Mouse (Mus musculus) CH12.LX (cell line): ENCODE results near the gene Anks1b. TPM values are rescaled to one million over a fixed set of nuclear protein-coding genes. Genes with fewer than 3 reads are reported as not detected.

ENCODE experiments used
- DNase-seq: peaks from one replicate; pipeline ENCODE4 v3.0.0-alpha.2; 2013; ENCODE audit errors: extremely low read depth
- H3K27ac ChIP-seq: 2 replicates; pipeline ENCODE4 v1.5.1; 2012; ENCODE audit warnings: low read depth, mild to moderate bottlenecking, control low read depth, moderate library complexity; ENCODE audit not compliant: insufficient read depth
- H3K27me3 ChIP-seq: replicated peaks from 2 replicates; pipeline ENCODE3; 2012; ENCODE audit warnings: inconsistent platforms
- H3K36me3 ChIP-seq, 2 experiments: replicated peaks in 1 of 2; 2 replicates each; pipeline versions ENCODE3 to v1.6.1; 2012; ENCODE audit warnings: inconsistent platforms in 1 of 2, low read length in 1 of 2, mild to moderate bottlenecking in 1 of 2, mixed read lengths in 1 of 2, moderate library complexity in 1 of 2; ENCODE audit not compliant: control insufficient read depth in 1 of 2, insufficient read depth in 1 of 2
- H3K4me1 ChIP-seq, 2 experiments: 2 replicates each; pipeline ENCODE4 v1.6.1; 2012; ENCODE audit warnings: inconsistent platforms in 1 of 2, moderate library complexity in 1 of 2; ENCODE audit not compliant: insufficient read depth in 2 of 2, control insufficient read depth in 1 of 2
- H3K4me2 ChIP-seq: 2 replicates; pipeline ENCODE4 v1.6.1; 2012; ENCODE audit warnings: low read depth, mild to moderate bottlenecking, control low read depth; ENCODE audit not compliant: poor library complexity, insufficient read depth, severe bottlenecking
- H3K4me3 ChIP-seq, 3 experiments: fragments of 150-350 bp in 1 of 3; sonication (generic) in 1 of 3; replicated peaks in 1 of 3; 2 replicates each; pipeline versions ENCODE3 to v1.5.1; 2011 to 2012; ENCODE audit warnings: low read depth in 2 of 3, low read length in 2 of 3, mild to moderate bottlenecking in 2 of 3, moderate library complexity in 2 of 3, control low read depth in 1 of 3, improper control_type of control experiment in 1 of 3, inconsistent platforms in 1 of 3, mixed read lengths in 1 of 3; ENCODE audit not compliant: poor library complexity in 1 of 3
- H3K79me2 ChIP-seq: replicated peaks from 2 replicates; pipeline ENCODE4 v1.6.1; 2012; ENCODE audit warnings: mild to moderate bottlenecking, moderate library complexity; ENCODE audit not compliant: control insufficient read depth, poor library complexity, insufficient read depth, severe bottlenecking; ENCODE audit errors: extremely low read depth
- H3K9ac ChIP-seq: 2 replicates; pipeline ENCODE4 v1.6.1; 2012; ENCODE audit warnings: low read depth, mild to moderate bottlenecking, control low read depth, moderate library complexity; ENCODE audit not compliant: insufficient read depth
- H3K9me3 ChIP-seq: replicated peaks from 2 replicates; pipeline ENCODE3; 2012; ENCODE audit warnings: low read length, inconsistent platforms, mixed read lengths
- BHLHE40 ChIP-seq: IDR thresholded peaks from 2 replicates; pipeline ENCODE4 v1.6.1; 2011; ENCODE audit warnings: mild to moderate bottlenecking, low read depth, low read length, improper control_type of control experiment
- CHD1 ChIP-seq: IDR thresholded peaks from 2 replicates; pipeline ENCODE4 v1.6.1; 2012; ENCODE audit warnings: low read depth, low read length, improper control_type of control experiment, inconsistent platforms
- CHD2 ChIP-seq: IDR thresholded peaks from 2 replicates; pipeline ENCODE4 v1.6.1; 2011; ENCODE audit warnings: low read length, improper control_type of control experiment
- E2F4 ChIP-seq: IDR thresholded peaks from 2 replicates; pipeline ENCODE4 v1.6.1; 2011; ENCODE audit warnings: low read depth, low read length, improper control_type of control experiment; ENCODE audit not compliant: insufficient replicate concordance
- ELF1 ChIP-seq: IDR thresholded peaks from 2 replicates; pipeline ENCODE4 v1.6.1; 2014; ENCODE audit warnings: low read depth, mild to moderate bottlenecking, inconsistent platforms, low read length, improper control_type of control experiment
- ETS1 ChIP-seq: conservative IDR thresholded peaks from 2 replicates; pipeline ENCODE4 v1.6.1; 2012; ENCODE audit warnings: low read depth, mild to moderate bottlenecking, inconsistent platforms, low read length, improper control_type of control experiment, moderate library complexity
- GABPA ChIP-seq: IDR thresholded peaks from 2 replicates; pipeline ENCODE4 v1.6.1; 2012; ENCODE audit warnings: low read depth, low read length, improper control_type of control experiment, inconsistent platforms; ENCODE audit not compliant: insufficient replicate concordance
- IRF4 ChIP-seq: IDR thresholded peaks from 2 replicates; pipeline ENCODE4 v1.6.1; 2014; ENCODE audit warnings: low read depth, mild to moderate bottlenecking, inconsistent platforms, low read length, improper control_type of control experiment
- JUN ChIP-seq: IDR thresholded peaks from 2 replicates; pipeline ENCODE4 v1.6.1; 2011; ENCODE audit warnings: low read depth, mild to moderate bottlenecking, low read length, improper control_type of control experiment, moderate library complexity; ENCODE audit not compliant: insufficient read depth
- MEF2A ChIP-seq: IDR thresholded peaks from 2 replicates; pipeline ENCODE4 v1.6.1; 2014; ENCODE audit warnings: low read depth, mild to moderate bottlenecking, inconsistent platforms, low read length, improper control_type of control experiment, borderline replicate concordance
- MXI1 ChIP-seq: IDR thresholded peaks from 2 replicates; pipeline ENCODE4 v1.6.1; 2011; ENCODE audit warnings: mild to moderate bottlenecking, low read depth, low read length, improper control_type of control experiment
- MYC ChIP-seq: IDR thresholded peaks from 2 replicates; pipeline ENCODE4 v1.6.1; 2011; ENCODE audit warnings: low read depth, mild to moderate bottlenecking, improper control_type of control experiment, low read length
- POLR2A ChIP-seq: IDR thresholded peaks from 2 replicates; pipeline ENCODE4 v1.6.1; 2011; ENCODE audit warnings: low read depth, mild to moderate bottlenecking, improper control_type of control experiment, low read length
- POLR2AphosphoS2 ChIP-seq: IDR thresholded peaks from 2 replicates; pipeline ENCODE4 v1.6.1; 2011; ENCODE audit warnings: low read depth, low read length, improper control_type of control experiment
- RAD21 ChIP-seq: IDR thresholded peaks from 2 replicates; pipeline ENCODE4 v1.6.1; 2011; ENCODE audit warnings: low read depth, mild to moderate bottlenecking, low read length, improper control_type of control experiment, moderate library complexity
- TCF12 ChIP-seq: IDR thresholded peaks from 2 replicates; pipeline ENCODE4 v1.6.1; 2014; ENCODE audit warnings: low read depth, mild to moderate bottlenecking, inconsistent platforms, low read length, improper control_type of control experiment
- UBTF ChIP-seq: IDR thresholded peaks from 2 replicates; pipeline ENCODE4 v1.6.1; 2012; ENCODE audit warnings: low read depth, mild to moderate bottlenecking, inconsistent platforms, low read length, improper control_type of control experiment, moderate library complexity
- USF1 ChIP-seq: IDR thresholded peaks from 2 replicates; pipeline ENCODE4 v1.6.1; 2014; ENCODE audit warnings: low read depth, mild to moderate bottlenecking, inconsistent platforms, low read length, improper control_type of control experiment
- ZMIZ1 ChIP-seq: IDR thresholded peaks from 2 replicates; pipeline ENCODE4 v1.6.1; 2012; ENCODE audit warnings: low read depth, mild to moderate bottlenecking, inconsistent platforms, low read length, improper control_type of control experiment
- ZNF384 ChIP-seq: IDR thresholded peaks from 2 replicates; pipeline ENCODE4 v1.6.1; 2012; ENCODE audit warnings: low read depth, low read length, improper control_type of control experiment, inconsistent platforms
- dilution Hi-C: fragments of 300-500 bp; cut with MboI; formaldehyde crosslinking; loops from 2 replicates; pipeline ENCODE4 v1.14.3; 2020; ENCODE audit warnings: low sequenced_read_pairs; ENCODE audit not compliant: extremely low pct_unique_long_range_greater_than_20kb, extremely low pct_ligation_motif_present
- in situ Hi-C: fragments of 300-500 bp; cut with MboI; formaldehyde crosslinking; loops from 3 replicates; pipeline ENCODE4 v1.14.3; 2019; ENCODE audit warnings: low sequenced_read_pairs, low pct_ligation_motif_present, low pct_unique_long_range_greater_than_20kb, mixed read lengths
- polyA plus RNA-seq: library from polyadenylated mRNA; unstranded; fragments of >175 nt; gene quantifications from 2 replicates; pipeline ENCODE4 v1.2.1, GENCODE M21; 2012; ENCODE audit warnings: low read depth; ENCODE audit not compliant: insufficient read length
- total RNA-seq, 2 experiments: library from RNA; depleted of rRNA; stranded (reverse); fragments of 300-350 nt in 1 of 2; fragments of >200 nt in 1 of 2; gene quantifications; 2 replicates each; pipeline ENCODE4 v1.2.3; 2012 to 2014

The Anks1b gene
- total and polyA plus RNA-seq, 3 experiments: 0.17 TPM; not detected in 2

GRCm38 (mm10) chr10:90830591-90831287, 957.4 kb downstream of the Anks1b start:
- no peak for TF ChIP-seq E2F4
- no peak for TF ChIP-seq RAD21
- no peak for TF ChIP-seq POLR2A
- TF ChIP-seq MXI1: no peak
- TF ChIP-seq USF1: no peak
- no peak for TF ChIP-seq ELF1
- TF ChIP-seq JUN: no peak
- TF ChIP-seq MEF2A: no peak
- no peak for TF ChIP-seq MYC
- no peak for TF ChIP-seq ZMIZ1
- no peak for TF ChIP-seq GABPA
- no peak for TF ChIP-seq BHLHE40
- no peak for TF ChIP-seq IRF4
- TF ChIP-seq ZNF384: no peak
- H3K36me3 ChIP-seq: no peaks in the 10 kb centered on the region
- no peak for DNase-seq
- H3K4me3 ChIP-seq: no peak overlapping the region
- no peaks in the 10 kb centered on the region for H3K79me2 ChIP-seq
- H3K9ac ChIP-seq: no peak overlapping the region
- H3K4me1 ChIP-seq: peaks cover 0 to 5% of the 10 kb centered on the region in 2 experiments; a peak in 1 of 4 replicates
- in situ Hi-C loops (no loop called here), dilution Hi-C loops (no loop called here)
- no peak overlapping the region for H3K27ac ChIP-seq
- H3K27me3 ChIP-seq: no peaks in the 10 kb centered on the region
- H3K9me3 ChIP-seq: peaks cover 5% of the 10 kb centered on the region
- no peak overlapping the region for H3K4me2 ChIP-seq

- Histone ChIP-seq H3K4me1 (peaks cover 0 to 5% of the 10 kb centered on the region in 2 experiments; a peak in 1 of 4 replicates), H3K4me3 (no peak overlapping the region), H3K4me2 (no peak overlapping the region), H3K36me3 (no peaks in the 10 kb centered on the region), H3K9me3 (peaks cover 5% of the 10 kb centered on the region), H3K27me3 (no peaks in the 10 kb centered on the region), H3K27ac (no peak overlapping the region), H3K79me2 (no peaks in the 10 kb centered on the region), H3K9ac (no peak overlapping the region)
- dilution Hi-C loops: no loop called here
- in situ Hi-C loops: no loop called here
- TF ChIP-seq CHD2: no peak
- TF ChIP-seq ETS1: no peak
- no peak for TF ChIP-seq ELF1
- TF ChIP-seq CHD1: no peak
- TF ChIP-seq ZMIZ1: no peak
- TF ChIP-seq UBTF: no peak
- TF ChIP-seq POLR2AphosphoS2: no peak
- TF ChIP-seq MEF2A: no peak
- no peak for TF ChIP-seq TCF12
- TF ChIP-seq GABPA: no peak
- TF ChIP-seq USF1: no peak
- DNase-seq: no peak
Measured at GRCm38 (mm10) chr10:90831288-90831626, 957.9 kb downstream of the Anks1b start.
